Mouse (Mus musculus) heart, postnatal 14 days (tissue): ENCODE measurements at regions not wholly inside any gene's neighbourhood (a gene's known extent, or its start where the extent isn't known, plus 50 kb on each side); places are given as distances from the start of the nearest gene placed in this dataset.
A peak's percentile ranks its signal among the peaks of the same experiment; 100 is the strongest.

Experiments
- DNase-seq, 2 experiments: peaks; one replicate each; pipeline ENCODE4 v3.0.0; 2021 to 2022
- intact Hi-C: fragments of 180-260 bp; cut with DNase I; formaldehyde crosslinking; loops from one replicate; pipeline ENCODE4 v1.15.1; 2025

DNA sequence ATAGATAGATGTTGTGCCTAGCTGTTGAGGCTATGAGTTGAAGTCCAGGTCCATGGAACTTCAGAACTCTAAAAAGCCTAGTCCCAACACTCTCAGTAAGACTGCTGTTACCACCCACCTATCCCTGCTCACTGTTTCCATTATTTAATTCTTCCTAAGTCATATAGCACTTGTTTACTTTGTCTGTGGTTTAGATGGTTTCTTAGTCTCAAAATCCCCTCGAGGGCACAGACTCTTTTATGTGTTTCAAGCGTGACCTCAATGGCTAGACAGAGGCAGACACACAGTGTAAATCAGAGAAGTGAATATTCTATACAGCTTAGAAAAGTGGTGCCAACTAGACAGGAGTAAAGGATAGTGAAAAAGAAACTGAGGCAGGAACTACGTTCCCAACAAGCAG is 117.0 kb upstream of the Slc44a1 start:
- intact Hi-C loops, result no loop called here
- no peak for DNase-seq

GRCm38 (mm10) chr4:53322484-53322883 is 117.7 kb upstream of the Slc44a1 start:
- intact Hi-C loops, result no loop called here
- no peak for DNase-seq

DNA sequence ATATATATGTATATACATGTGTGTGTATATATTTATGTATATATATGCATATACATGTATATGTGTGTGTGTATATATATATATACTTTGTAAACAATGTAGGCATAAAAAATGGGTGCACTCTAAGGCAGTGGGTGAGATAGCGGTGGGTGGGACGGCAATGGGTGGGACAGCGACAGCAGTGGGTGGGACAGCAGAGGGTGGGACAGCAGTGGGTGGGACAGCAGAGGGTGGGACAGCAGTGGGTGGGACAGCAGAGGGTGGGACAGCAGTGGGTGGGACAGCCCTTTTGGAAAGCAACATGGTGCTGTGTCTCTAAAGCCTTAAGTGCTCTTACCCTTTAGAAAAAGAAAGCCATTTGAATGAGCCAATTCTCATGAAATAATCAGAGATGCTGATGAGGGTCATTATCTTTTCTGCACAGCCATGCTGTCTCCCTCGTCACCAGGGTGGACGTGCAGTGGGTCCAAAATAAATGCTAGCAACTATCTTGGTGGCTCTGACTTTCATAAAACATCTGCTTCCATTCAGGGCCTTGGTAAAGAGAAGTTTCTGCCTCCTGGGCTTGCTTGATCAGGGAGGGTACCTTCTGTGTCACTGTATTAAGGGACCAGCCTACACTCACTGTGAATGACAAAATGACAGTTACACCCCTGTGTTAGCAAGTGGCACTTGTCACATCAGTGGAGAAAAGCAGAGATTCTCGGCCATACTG is 119.3 kb upstream of the Slc44a1 start:
- DNase-seq, result no peak
- intact Hi-C loops, result no loop called here

GRCm38 (mm10) chr4:53319051-53319450 is 121.2 kb upstream of the Slc44a1 start:
- intact Hi-C loops, result no loop called here

DNA sequence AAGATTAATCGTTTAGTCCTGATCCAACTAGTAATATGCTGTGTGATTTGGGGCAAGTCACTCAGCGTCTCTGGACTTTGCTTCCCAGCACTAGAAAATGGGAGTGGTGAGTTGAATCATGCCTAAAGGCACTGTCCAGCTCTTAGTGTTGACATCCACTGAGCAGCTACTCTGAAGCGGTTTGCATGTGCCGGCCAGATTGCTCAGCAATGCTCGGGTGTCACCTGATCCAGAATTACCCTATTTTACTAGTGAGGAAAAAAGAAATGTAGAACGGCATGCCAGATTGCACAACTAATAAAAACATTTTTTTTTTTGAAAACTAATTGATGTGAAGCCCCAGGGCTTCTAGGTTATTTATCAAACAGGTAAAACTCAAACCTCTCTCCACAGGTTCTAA is 122.0 kb upstream of the Slc44a1 start:
- no peak for DNase-seq
- intact Hi-C loops, result no loop called here

More at GRCm38 (mm10) chr4:53319051-53319450, 121.2 kb upstream of the Slc44a1 start:
- DNase-seq, result no peak

DNA sequence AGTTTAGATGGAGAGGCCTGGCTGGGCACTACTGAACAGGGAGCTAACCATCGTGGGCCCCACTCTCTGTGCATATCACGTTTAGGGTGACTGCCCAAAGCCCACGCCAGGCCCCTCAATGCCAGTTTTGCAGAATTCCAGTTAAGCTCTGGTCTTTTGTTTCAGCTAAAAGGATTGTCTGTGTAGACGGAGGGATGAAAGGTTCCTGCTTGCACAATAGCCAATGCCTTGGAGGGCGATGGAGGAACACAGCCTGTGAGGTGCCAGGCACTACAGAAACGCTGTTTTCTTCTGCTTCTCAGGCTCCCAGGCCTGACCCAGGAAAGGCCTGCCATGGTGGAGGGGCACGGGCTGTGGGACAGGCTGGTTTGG is 122.8 kb upstream of the Slc44a1 start:
- no peak for DNase-seq
- intact Hi-C loops, result no loop called here

DNA sequence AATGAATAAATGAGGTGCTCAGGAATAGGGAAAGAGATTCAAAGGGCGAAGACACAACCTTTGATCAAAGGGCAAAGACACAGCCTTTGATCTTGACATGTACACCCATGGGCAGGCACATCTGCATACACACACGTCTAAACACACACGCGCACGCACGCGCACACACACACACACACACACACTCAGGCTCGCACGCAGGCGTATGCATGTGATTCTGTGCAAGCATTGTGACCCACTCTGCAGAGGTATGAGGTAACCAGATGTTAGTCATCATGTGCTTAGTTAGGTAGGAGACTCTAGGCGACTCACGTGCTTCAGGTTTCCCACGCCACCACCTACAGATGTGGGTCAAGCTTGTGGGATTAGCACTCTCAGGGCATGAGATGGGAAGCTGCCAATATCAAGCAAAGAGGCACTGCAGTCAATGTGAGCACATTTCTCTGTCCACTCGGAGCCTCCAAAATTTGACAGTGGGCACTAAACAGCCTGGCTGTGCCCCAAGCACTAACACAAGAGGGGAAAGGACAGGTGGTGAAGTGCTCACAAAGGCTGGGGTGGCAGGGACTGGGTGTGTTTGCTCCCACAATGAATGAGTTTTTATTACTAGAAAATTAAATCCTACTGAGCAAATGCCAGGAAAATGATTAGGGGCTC is 123.3 kb upstream of the Slc44a1 start:
- DNase-seq, result no peak
- intact Hi-C loops, result no loop called here

DNA sequence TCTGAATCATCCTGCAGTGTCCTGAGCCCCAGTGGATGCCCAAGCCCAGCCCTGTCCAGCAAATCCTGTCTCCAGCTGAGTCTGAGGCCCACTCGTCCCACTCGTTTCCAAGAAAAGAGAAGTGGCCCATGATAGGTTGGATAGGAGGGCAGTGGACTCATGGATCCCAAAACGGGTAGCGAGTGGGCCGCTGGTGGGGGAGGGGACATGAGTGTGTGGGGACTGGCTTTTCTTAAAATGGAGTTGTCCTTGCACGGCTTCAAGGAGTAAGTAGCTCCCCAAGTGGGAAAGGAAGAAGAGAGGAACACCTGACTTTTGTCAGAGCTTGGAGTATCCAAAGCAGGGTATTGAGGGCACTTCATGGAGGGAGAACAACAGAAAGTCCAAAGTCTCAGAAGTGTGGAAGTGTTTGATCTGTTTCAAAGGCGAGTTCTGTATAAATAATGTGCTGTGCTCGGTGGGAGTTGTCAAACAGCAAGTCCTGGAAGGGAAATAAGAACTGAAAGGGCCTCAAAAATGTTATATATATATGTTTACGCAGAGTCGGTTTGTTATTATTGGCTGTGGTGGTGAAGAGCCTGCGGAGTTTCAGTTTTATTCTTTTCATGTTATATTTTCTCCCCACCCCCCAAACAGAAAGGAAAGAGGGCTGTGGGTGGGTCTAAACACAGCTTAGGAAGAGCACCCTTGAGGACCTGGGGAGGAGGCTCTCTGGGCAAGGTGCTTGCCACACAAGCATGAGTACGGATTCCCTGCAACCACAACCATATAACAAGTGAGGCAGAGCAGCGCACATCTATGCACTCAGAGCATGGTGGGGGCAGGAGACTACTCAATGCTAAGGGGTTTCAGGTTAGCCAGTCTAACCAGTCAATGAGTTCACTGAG is 124.1 kb upstream of the Slc44a1 start:
- DNase-seq, result no peak

DNA sequence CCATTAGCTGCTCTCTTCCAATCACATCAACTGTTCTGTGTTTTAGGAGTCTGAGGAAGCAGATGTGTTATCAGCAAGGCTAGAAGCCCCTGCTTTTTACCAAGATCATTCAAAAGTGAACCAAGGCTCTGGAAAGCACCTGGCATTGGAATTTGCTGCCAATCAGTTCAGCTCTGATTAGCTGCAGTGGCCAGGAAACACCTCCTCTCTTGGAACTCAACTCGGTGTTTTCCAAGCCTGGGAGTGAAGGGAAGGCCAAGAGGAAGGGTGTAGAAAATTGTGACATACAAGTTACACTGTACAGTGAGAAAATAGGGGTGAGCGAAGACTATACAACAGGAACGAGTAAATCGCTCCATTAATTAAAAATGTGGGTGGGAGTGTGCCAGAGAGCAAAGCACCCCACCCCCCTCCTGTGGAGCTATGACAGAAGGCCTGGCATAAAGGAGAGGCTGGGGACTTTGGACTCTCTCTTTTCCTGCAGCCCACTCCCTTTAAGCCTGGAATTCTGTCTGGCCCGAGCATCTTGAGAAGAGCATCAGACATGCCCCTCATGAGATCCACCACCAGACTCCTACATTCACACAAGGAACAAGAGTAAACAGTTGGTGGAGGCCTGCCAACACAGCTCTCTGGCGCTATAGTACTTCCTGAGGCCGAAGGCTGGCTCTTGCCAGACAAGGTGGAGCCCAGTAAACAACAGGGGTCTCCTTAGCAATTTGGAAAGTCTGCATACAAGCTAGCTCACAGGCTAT is 124.9 kb upstream of the Slc44a1 start:
- intact Hi-C loops, result no loop called here
- DNase-seq, result peak; percentile 22 to 55

More for the DNA sequence above, 124.1 kb upstream of the Slc44a1 start:
- intact Hi-C loops, result no loop called here

GRCm38 (mm10) chr4:53314076-53314475 is 126.1 kb upstream of the Slc44a1 start:
- intact Hi-C loops, result no loop called here
- DNase-seq, result no peak

DNA sequence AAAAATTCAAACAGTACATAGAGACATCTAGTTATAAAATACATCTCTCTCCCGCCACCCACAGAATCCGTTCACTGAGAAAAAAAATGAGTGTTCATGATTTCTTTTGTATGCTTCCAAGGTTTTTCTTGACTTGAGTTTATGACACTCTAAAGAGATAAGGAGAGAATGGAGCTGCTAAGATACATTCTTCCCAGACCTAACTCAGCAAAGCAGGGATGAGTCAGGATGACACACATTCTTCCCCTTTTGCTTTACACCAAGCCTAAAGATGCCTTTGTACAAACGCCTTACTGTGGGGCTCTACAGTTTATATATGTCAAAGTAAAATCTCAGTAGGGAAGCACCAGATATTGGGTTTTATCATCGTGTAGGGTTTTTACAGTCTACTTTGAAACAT is 133.1 kb upstream of the Slc44a1 start:
- DNase-seq, result no peak
- intact Hi-C loops, result no loop called here

GRCm38 (mm10) chr4:53304782-53305385 is 135.3 kb upstream of the Slc44a1 start:
- intact Hi-C loops, result no loop called here
- no peak for DNase-seq

DNA sequence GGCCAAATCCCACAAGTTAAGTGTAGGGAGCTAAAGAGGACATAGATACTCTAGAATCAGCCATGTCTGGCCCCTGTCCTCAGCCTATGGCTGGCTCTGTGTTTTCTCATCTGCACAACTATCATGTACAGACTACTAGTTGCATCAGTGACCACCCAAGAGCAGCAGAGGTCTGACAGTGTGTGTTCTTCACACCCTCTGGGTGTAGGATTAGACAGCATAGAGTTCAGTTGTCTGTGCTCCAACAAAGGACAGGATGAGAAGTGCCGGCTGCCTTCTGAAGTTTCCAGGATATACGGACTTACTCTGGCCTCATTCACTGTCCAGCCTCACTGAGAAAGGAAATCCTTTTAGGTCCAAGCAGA is 135.9 kb upstream of the Slc44a1 start:
- DNase-seq, result no peak
- intact Hi-C loops, result no loop called here

- DNase-seq, result no peak
These were observed 136.5 kb upstream of the Slc44a1 start for GRCm38 (mm10) chr4:53303621-53304289.

GRCm38 (mm10) chr4:53297975-53298374 is 138.3 kb upstream of the Abca1 start:
- DNase-seq, result no peak
- intact Hi-C loops, result no loop called here

More at GRCm38 (mm10) chr4:53303621-53304289, 136.5 kb upstream of the Slc44a1 start:
- intact Hi-C loops, result no loop called here

GRCm38 (mm10) chr4:53292606-53293005 is 132.9 kb upstream of the Abca1 start:
- intact Hi-C loops, result no loop called here
- DNase-seq, result no peak

GRCm38 (mm10) chr4:53277741-53278525 is 118.2 kb upstream of the Abca1 start:
- intact Hi-C loops, result no loop called here
- DNase-seq, result no peak

- no peak for DNase-seq
- intact Hi-C loops, result no loop called here
These were observed 110.7 kb upstream of the Abca1 start for GRCm38 (mm10) chr4:53270433-53270832.

- intact Hi-C loops, result no loop called here
- DNase-seq, result peak; percentile 31 to 50
These were observed 110.3 kb upstream of the Abca1 start for GRCm38 (mm10) chr4:53269999-53270398.
